26 mouse cellular contexts compared by ENCODE assay signal in genomic region chr11:59560906-59561305, GRCm38 (mm10). TPM values are rescaled to one million over a fixed set of nuclear protein-coding genes. Genes with fewer than 3 reads are reported as not detected.
"Had no signal": no experiment of that assay in that cellular context is flagged by ENCODE, and none has a peak within 500 bp of the region (broad histone marks: within the 10 kb centered on the region; RNA-seq: fewer than 3 reads in every experiment).

No protein-coding gene starts in this region.

- H3K9me3 ChIP-seq: neural tube, embryonic 12.5 days; neural tube, embryonic 13.5 days; neural tube, embryonic 15.5 days; stomach, embryonic 15.5 days had no signal

- H3K27ac ChIP-seq: neural tube, embryonic 12.5 days; neural tube, embryonic 13.5 days; neural tube, embryonic 15.5 days; stomach, embryonic 15.5 days; stomach, postnatal 0 days had no signal

- DNase-seq: retina, postnatal 1 day; right cerebral cortex, adult 18-20 months; right cerebral cortex, postnatal 14 days; right cerebral cortex, postnatal 25 days; right cerebral cortex, postnatal 4 days; spleen, adult 18-20 months; thymus, adult 18-20 months; thymus, adult 2 months; thymus, postnatal 14 days; thymus, postnatal 25 days; thymus, postnatal 36 days; thymus, postnatal 4 days had no signal

- H3K36me3 ChIP-seq: neural tube, embryonic 12.5 days; neural tube, embryonic 13.5 days; neural tube, embryonic 15.5 days; stomach, embryonic 15.5 days had no signal

- H3K4me1 ChIP-seq: neural tube, embryonic 12.5 days; stomach, embryonic 15.5 days had no signal

- H3K4me2 ChIP-seq: neural tube, embryonic 12.5 days; neural tube, embryonic 13.5 days; neural tube, embryonic 15.5 days; stomach, embryonic 15.5 days had no signal

- H3K4me3 ChIP-seq: neural tube, embryonic 12.5 days; neural tube, embryonic 13.5 days; neural tube, embryonic 15.5 days; stomach, embryonic 15.5 days had no signal

- H3K27me3 ChIP-seq: neural tube, embryonic 12.5 days; neural tube, embryonic 13.5 days; neural tube, embryonic 15.5 days; stomach, embryonic 15.5 days had no signal

- H3K9ac ChIP-seq: neural tube, embryonic 12.5 days; neural tube, embryonic 13.5 days; neural tube, embryonic 15.5 days; stomach, embryonic 15.5 days had no signal

RNA-seq across cellular contexts. Expression of gene Olfr222, which starts 15.1 kb away (rescaled TPM):
- total RNA-seq: neutrophil, adult 5-6 weeks had no signal
- polyA plus RNA-seq: neural tube, embryonic 12.5 days; neural tube, embryonic 13.5 days; neural tube, embryonic 15.5 days; small intestine, adult 2 months; spleen, adult 2 months; stomach, embryonic 14.5 days; stomach, embryonic 15.5 days; stomach, embryonic 16.5 days; stomach, postnatal 0 days; thymus, postnatal 0 days; urinary bladder, adult 2 months had no signal

RNA-seq across cellular contexts. Expression of gene Olfr223, which starts 32.2 kb away (rescaled TPM):
- total RNA-seq: neutrophil, adult 5-6 weeks had no signal
- polyA plus RNA-seq: neural tube, embryonic 12.5 days; neural tube, embryonic 13.5 days; neural tube, embryonic 14.5 days; neural tube, embryonic 15.5 days; small intestine, adult 2 months; spleen, adult 2 months; stomach, embryonic 14.5 days; stomach, embryonic 15.5 days; stomach, embryonic 16.5 days; stomach, postnatal 0 days; testis, adult 2 months; thymus, adult 2 months; thymus, postnatal 0 days; urinary bladder, adult 2 months had no signal
